Mouse (Mus musculus): ENCODE data around the gene Gm20388.

DNA sequence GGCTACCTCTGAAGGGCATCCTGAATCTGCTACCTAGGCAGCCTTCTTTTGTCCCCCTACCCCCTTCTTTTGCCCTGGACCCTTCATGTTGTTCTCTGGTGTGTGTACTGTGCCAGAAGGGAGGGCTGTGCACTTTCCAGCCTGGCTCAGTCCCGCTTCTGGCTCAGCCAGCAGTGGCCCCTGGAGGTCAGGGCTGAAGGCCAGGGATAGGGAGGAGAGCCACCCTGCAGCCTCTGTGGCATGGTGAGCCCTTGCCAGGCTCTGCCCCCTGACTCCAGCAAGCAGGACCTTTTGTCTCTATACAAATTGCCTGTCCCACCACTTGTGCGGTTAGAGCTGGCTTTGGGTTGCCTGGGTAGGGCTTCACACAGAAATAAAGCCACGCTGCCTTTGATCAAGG, 403.0 kb downstream of the Gm20388 start:
- TF ChIP-seq CTCF (IDR thresholded peaks at IDR 0.05; ENCODE audit: borderline replicate concordance, insufficient read depth, low read depth, low read length) (no peak), POLR2A (IDR thresholded peaks at IDR 0.05; ENCODE audit: borderline replicate concordance, insufficient read depth, low read length) (no peak)
